Mouse (Mus musculus): ENCODE results near the gene Tlcd2.

DNA sequence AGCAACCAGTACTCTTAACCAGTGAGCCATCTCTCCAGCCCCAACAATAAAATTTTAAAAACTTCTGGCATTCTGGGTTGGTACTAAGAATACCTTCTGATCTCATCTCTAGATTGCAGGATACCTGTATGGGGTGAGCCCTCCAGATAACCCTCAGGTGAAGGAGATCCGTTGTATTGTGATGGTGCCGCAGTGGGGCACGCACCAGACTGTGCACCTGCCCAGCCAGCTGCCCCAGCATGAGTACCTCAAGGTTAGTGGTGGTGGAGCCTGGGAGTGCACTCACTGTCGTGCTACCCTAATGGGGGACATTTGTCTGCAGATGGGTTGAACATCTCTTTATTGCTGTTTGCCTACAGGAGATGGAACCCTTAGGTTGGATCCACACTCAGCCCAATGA is 46.6 kb downstream of the Tlcd2 start:
- TF ChIP-seq CTCF (IDR thresholded peaks at IDR 0.05) (no peak), EP300 (IDR thresholded peaks at IDR 0.05) (no peak)
